Mouse (Mus musculus): ENCODE results near the gene Gm28374.
"Not testable (repeated sequence)": the region's sequence is repeated elsewhere in the genome, so short reads cannot be mapped to it uniquely, and the experiment has no call there.

DNA sequence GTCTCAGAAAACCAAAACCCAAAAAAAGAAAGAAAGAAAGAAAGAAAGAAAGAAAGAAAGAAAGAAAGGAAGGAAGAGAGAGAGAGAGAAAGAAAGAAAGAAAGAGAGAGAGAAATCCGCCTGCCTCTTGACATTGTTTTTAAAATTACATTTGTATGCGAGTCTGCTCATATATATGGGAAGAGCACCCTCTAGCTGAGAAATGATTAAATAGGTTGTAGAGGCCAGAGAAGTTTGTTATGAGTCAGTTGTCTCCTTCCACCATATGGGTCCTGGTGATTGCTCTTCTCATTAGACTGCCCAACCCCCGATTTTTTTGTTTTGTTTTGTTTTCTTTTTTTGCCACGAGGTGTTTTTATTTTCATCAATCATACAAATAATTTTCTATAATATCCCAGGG lies 38.0 kb downstream of the Gm28374 start:
- TF ChIP-seq CTCF (IDR thresholded peaks at IDR 0.05; ENCODE audit: borderline replicate concordance, insufficient read depth, low read length); POLR2A (IDR thresholded peaks at IDR 0.05; ENCODE audit: low read depth, low read length): not testable (repeated sequence)
